Mouse (Mus musculus) hindbrain, embryonic 16.5 days (tissue): Measurements from ENCODE around the gene Pm20d1. TPM values are rescaled to one million over a fixed set of nuclear protein-coding genes. Genes with fewer than 3 reads are reported as not detected.

Source experiments
- ATAC-seq: fragments of 200-750 bp; cut with Nextera tagmentation; 2 replicates; pipeline ENCODE4 v1.8.0; 2017; ENCODE audit warnings: moderate TSS enrichment, moderate library complexity
- H3K27ac ChIP-seq: fragments of 300-500 bp; sonication (generic); 2 replicates; pipeline ENCODE4 v1.5.1; 2014; ENCODE audit warnings: low read depth, mild to moderate bottlenecking, control low read depth, low read length, moderate library complexity
- H3K27me3 ChIP-seq: fragments of 300-500 bp; sonication (generic); replicated peaks from 2 replicates; pipeline ENCODE4 v1.6.1; 2014; ENCODE audit warnings: low read length; ENCODE audit not compliant: control insufficient read depth, insufficient read depth
- H3K36me3 ChIP-seq: fragments of 300-500 bp; sonication (generic); 2 replicates; pipeline ENCODE4 v1.6.1; 2014; ENCODE audit warnings: mild to moderate bottlenecking, low read length, moderate library complexity, mixed read lengths; ENCODE audit not compliant: control insufficient read depth, insufficient read depth
- H3K4me1 ChIP-seq: fragments of 300-500 bp; sonication (generic); 2 replicates; pipeline ENCODE4 v1.6.1; 2014; ENCODE audit warnings: low read depth, low read length; ENCODE audit not compliant: control insufficient read depth, insufficient read depth
- H3K4me2 ChIP-seq: fragments of 300-500 bp; sonication (generic); 2 replicates; pipeline ENCODE4 v1.6.1; 2014; ENCODE audit warnings: mild to moderate bottlenecking, low read length, control low read depth, moderate library complexity
- H3K4me3 ChIP-seq: fragments of 300-500 bp; sonication (generic); 2 replicates; pipeline ENCODE4 v1.5.1; 2014; ENCODE audit warnings: mild to moderate bottlenecking, low read length, control low read depth, moderate library complexity
- H3K9ac ChIP-seq: fragments of 300-500 bp; sonication (generic); 2 replicates; pipeline ENCODE4 v1.6.1; 2014; ENCODE audit warnings: low read depth, mild to moderate bottlenecking, control low read depth, low read length, moderate library complexity
- H3K9me3 ChIP-seq: fragments of 300-500 bp; sonication (generic); 2 replicates; pipeline ENCODE4 v1.6.1; 2014; ENCODE audit warnings: mild to moderate bottlenecking, low read length, moderate library complexity; ENCODE audit not compliant: control insufficient read depth
- WGBS: fragments of 180-500 bp; shearing (Covaris S2); extraction: QIAGEN DNeasy Blood & Tissue Kit; methylation state at CpG from one replicate; pipeline ENCODE4 v1.1.7; 2014; 5-methylcytosine and 5-hydroxymethylcytosine counted together
- polyA plus RNA-seq: library from polyadenylated mRNA; unstranded; fragments of >200 nt; fragmentation: Nextera tagmentation; extraction: Ambion mirVana; gene quantifications from 2 replicates; pipeline ENCODE4 v1.2.1, GENCODE M21; 2015

Pm20d1 gene
- polyA plus RNA-seq, 1 experiment from 2014 or later: 0.41 TPM

- no peaks in the 10 kb centered on the region for H3K4me1 ChIP-seq
- no peaks in the 10 kb centered on the region for H3K36me3 ChIP-seq
- no peak for ATAC-seq
- H3K4me3 ChIP-seq: no peak overlapping the region
- no peak overlapping the region for H3K4me2 ChIP-seq
- no peak overlapping the region for H3K9ac ChIP-seq
- no peaks in the 10 kb centered on the region for H3K9me3 ChIP-seq
- no peak overlapping the region for H3K27ac ChIP-seq
- no peaks in the 10 kb centered on the region for H3K27me3 ChIP-seq
- 76% methylated on average over 4 of the region's 4 CpGs for WGBS
Observed at GRCm38 (mm10) chr1:131861811-131862210, 64.6 kb downstream of the Pm20d1 start.

- H3K9ac ChIP-seq: no peak overlapping the region
- no peaks in the 10 kb centered on the region for H3K36me3 ChIP-seq
- H3K4me3 ChIP-seq: no peak overlapping the region
- 78% methylated on average over 5 of the region's 5 CpGs for WGBS
- no peak overlapping the region for H3K4me2 ChIP-seq
- ATAC-seq: no peak
- H3K27ac ChIP-seq: no peak overlapping the region
- peaks cover 4% of the 10 kb centered on the region; the same call in 1 of the 2 replicates for H3K4me1 ChIP-seq
- no peaks in the 10 kb centered on the region for H3K27me3 ChIP-seq
- no peaks in the 10 kb centered on the region for H3K9me3 ChIP-seq
Observed at GRCm38 (mm10) chr1:131865596-131865995, 68.4 kb downstream of the Pm20d1 start.

GRCm38 (mm10) chr1:131866304-131866999 lies 69.3 kb downstream of the Pm20d1 start:
- Histone ChIP-seq H3K4me1 (peaks cover 4% of the 10 kb centered on the region; the same call in 1 of the 2 replicates), H3K27me3 (no peaks in the 10 kb centered on the region), H3K36me3 (no peaks in the 10 kb centered on the region), H3K9me3 (no peaks in the 10 kb centered on the region), H3K4me3 (no peak overlapping the region), H3K4me2 (no peak overlapping the region; the same call in 1 of the 2 replicates), H3K27ac (no peak overlapping the region), H3K9ac (no peak overlapping the region)
- peak; percentile 48 for ATAC-seq
- WGBS: 80% methylated on average over 6 of the region's 6 CpGs

GRCm38 (mm10) chr1:131867093-131867945 lies 70.1 kb downstream of the Pm20d1 start, which contains the start of gene Rab29:
Rab29 (plus strand) TSS chr1:131867224.
- Histone ChIP-seq H3K27me3 (no peaks in the 10 kb centered on the region), H3K9me3 (no peaks in the 10 kb centered on the region), H3K4me2 (peak within 1 kb of the TSS; percentile 60), H3K9ac (peak within 1 kb of the TSS; percentile 47), H3K4me1 (peaks cover 4% of the 10 kb centered on the region; the same call in 1 of the 2 replicates), H3K36me3 (no peaks in the 10 kb centered on the region), H3K4me3 (peak within 1 kb of the TSS; percentile 46), H3K27ac (no peak within 1 kb of the TSS)
- 2% methylated on average over 46 of the region's 46 CpGs for WGBS
- ATAC-seq: peak; percentile 98

- Histone ChIP-seq H3K9ac (peak overlapping the region; percentile 47), H3K4me3 (peak overlapping the region; percentile 46), H3K4me1 (peaks cover 4% of the 10 kb centered on the region; the same call in 1 of the 2 replicates), H3K36me3 (no peaks in the 10 kb centered on the region), H3K27me3 (no peaks in the 10 kb centered on the region), H3K27ac (no peak overlapping the region), H3K9me3 (no peaks in the 10 kb centered on the region), H3K4me2 (peak overlapping the region; percentile 60)
- peak; percentile 19; the same call in 1 of the 2 replicates for ATAC-seq
- WGBS: 23% methylated on average over 10 of the region's 10 CpGs
Observed at GRCm38 (mm10) chr1:131867946-131868290, 70.7 kb downstream of the Pm20d1 start.

- ATAC-seq: no peak
Observed at GRCm38 (mm10) chr1:131869561-131869960, 72.4 kb downstream of the Pm20d1 start.

More at GRCm38 (mm10) chr1:131869561-131869960, 72.4 kb downstream of the Pm20d1 start:
- Histone ChIP-seq H3K9me3 (no peaks in the 10 kb centered on the region), H3K36me3 (no peaks in the 10 kb centered on the region), H3K4me1 (peaks cover 4% of the 10 kb centered on the region; the same call in 1 of the 2 replicates), H3K4me3 (no peak overlapping the region), H3K27me3 (no peaks in the 10 kb centered on the region), H3K9ac (no peak overlapping the region), H3K27ac (no peak overlapping the region), H3K4me2 (no peak overlapping the region)
- WGBS: 85% methylated on average over 2 of the region's 2 CpGs

Other genes with a start within 250 kb of the Pm20d1 start
- gene Avpr1b, start 198.1 kb upstream of the Pm20d1 start, polyA plus RNA-seq: not detected in 2 replicates
- gene Ctse, start 159.1 kb upstream of the Pm20d1 start, polyA plus RNA-seq: not detected in 2 replicates
- gene Rab7b, start 108.7 kb upstream of the Pm20d1 start, polyA plus RNA-seq: 1.1 and 1.2 TPM in 2 replicates
- 0.15 and 0.18 TPM in 2 replicates for gene Slc26a9, start 53.4 kb upstream of the Pm20d1 start, polyA plus RNA-seq
- gene Slc41a1, start 30.1 kb downstream of the Pm20d1 start, polyA plus RNA-seq: 20.1 and 23.4 TPM in 2 replicates
- gene Rab29, start 69.8 kb downstream of the Pm20d1 start, polyA plus RNA-seq: 8.6 and 9.3 TPM in 2 replicates
- 45.0 and 47.7 TPM in 2 replicates for gene Nucks1, start 113.2 kb downstream of the Pm20d1 start, polyA plus RNA-seq
- 0.96 and 1.5 TPM in 2 replicates for gene Slc45a3, start 165.6 kb downstream of the Pm20d1 start, polyA plus RNA-seq
- gene Elk4, start 210.2 kb downstream of the Pm20d1 start, polyA plus RNA-seq: 10.0 and 10.2 TPM in 2 replicates